Mouse (Mus musculus) brain, embryonic 14.5 days (tissue): Measurements from ENCODE around the gene Atf6. TPM values are rescaled to one million over a fixed set of nuclear protein-coding genes. Genes with fewer than 3 reads are reported as not detected.
A peak's percentile ranks its signal among the peaks of the same experiment; 100 is the strongest.

Experiments used
- DNase-seq: peaks from one replicate; pipeline ENCODE4 v3.0.0-alpha.2; 2011; ENCODE audit warnings: low read depth
- CTCF ChIP-seq: fragments of 200-500 bp; IDR thresholded peaks from 2 replicates; pipeline ENCODE4 v1.5.1; 2012; ENCODE audit warnings: inconsistent platforms, mild to moderate bottlenecking, moderate library complexity, borderline replicate concordance; ENCODE audit not compliant: insufficient read depth, insufficient read length; ENCODE audit errors: extremely low read depth
- POLR2A ChIP-seq: fragments of 200-500 bp; IDR thresholded peaks from 2 replicates; pipeline ENCODE4 v1.6.1; 2012; ENCODE audit warnings: mild to moderate bottlenecking, inconsistent platforms, borderline replicate concordance; ENCODE audit not compliant: poor library complexity, insufficient read depth, insufficient read length, severe bottlenecking; ENCODE audit errors: extremely low read depth
- polyA plus RNA-seq: library from polyadenylated mRNA; depleted of rRNA; stranded (reverse); fragments of >200 nt; gene quantifications from 2 replicates; pipeline ENCODE4 v1.2.3, GENCODE M21; 2012

The Atf6 gene
- polyA plus RNA-seq, 1 experiment: 10.9 TPM

- TF ChIP-seq POLR2A (no peak), CTCF (no peak)
- DNase-seq: no peak
Observed at GRCm38 (mm10) chr1:170875676-170876075, 8.1 kb upstream of the Atf6 start.

- DNase-seq: no peak
- TF ChIP-seq POLR2A: no peak
- TF ChIP-seq CTCF: no peak
Observed at GRCm38 (mm10) chr1:170871961-170872360, 4.4 kb upstream of the Atf6 start.

- DNase-seq: no peak
- TF ChIP-seq CTCF (no peak), POLR2A (no peak)
Observed at GRCm38 (mm10) chr1:170871402-170871801, 3.8 kb upstream of the Atf6 start.

- no peak for TF ChIP-seq CTCF
- TF ChIP-seq POLR2A: no peak
- no peak for DNase-seq
Observed at GRCm38 (mm10) chr1:170868905-170869283, 1.3 kb upstream of the Atf6 start.

- TF ChIP-seq POLR2A (no peak), CTCF (no peak)
- peak; percentile 96 for DNase-seq
Observed at GRCm38 (mm10) chr1:170868107-170868904, 735 bp upstream of the Atf6 start.

GRCm38 (mm10) chr1:170866992-170867690, 430 bp downstream of the Atf6 start:
- no peak for TF ChIP-seq CTCF
- no peak for TF ChIP-seq POLR2A
- no peak for DNase-seq

GRCm38 (mm10) chr1:170865406-170865805, 2.2 kb downstream of the Atf6 start:
- DNase-seq: no peak
- TF ChIP-seq CTCF (no peak), POLR2A (no peak)

GRCm38 (mm10) chr1:170864754-170865153, 2.8 kb downstream of the Atf6 start:
- TF ChIP-seq POLR2A (no peak), CTCF (no peak)
- no peak for DNase-seq

GRCm38 (mm10) chr1:170864234-170864633, 3.3 kb downstream of the Atf6 start:
- DNase-seq: no peak
- no peak for TF ChIP-seq POLR2A
- no peak for TF ChIP-seq CTCF

- no peak for DNase-seq
- TF ChIP-seq CTCF (no peak), POLR2A (no peak)
Observed at GRCm38 (mm10) chr1:170863033-170863432, 4.5 kb downstream of the Atf6 start.

- DNase-seq: no peak
- TF ChIP-seq CTCF: no peak
- no peak for TF ChIP-seq POLR2A
Observed at GRCm38 (mm10) chr1:170862435-170862717, 5.2 kb downstream of the Atf6 start.
